Comparison of ENCODE assay signal across 9 mouse cellular contexts in the genomic region with DNA sequence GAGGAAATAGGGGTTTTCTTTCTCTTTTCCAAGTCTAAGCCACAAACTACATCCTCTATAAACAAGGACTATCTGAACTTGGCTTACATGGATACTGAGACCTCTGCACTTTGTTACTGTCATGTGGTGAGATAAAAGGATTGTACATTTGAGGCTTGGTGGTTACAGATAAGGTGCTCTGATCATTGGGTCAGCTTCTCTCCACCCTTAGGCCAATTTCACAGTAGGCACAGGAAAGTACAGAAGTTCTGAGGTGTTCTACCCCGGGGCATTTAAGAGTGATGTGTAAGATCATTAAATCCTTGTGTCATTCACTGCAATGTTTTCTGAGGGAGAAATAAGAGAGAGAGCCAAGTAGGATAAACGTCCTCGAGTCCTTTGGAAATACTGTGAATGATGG. TPM values are rescaled to one million over a fixed set of nuclear protein-coding genes. Genes with fewer than 3 reads are reported as not detected.
DNase-seq lines count a peak whose midpoint lies in the region; ATAC-seq lines count a peak whose summit lies in the region.
"Had no signal": no experiment of that assay in that cellular context is flagged by ENCODE, and none has a peak within 500 bp of the region (broad histone marks: within the 10 kb centered on the region; RNA-seq: fewer than 3 reads in every experiment).

No protein-coding gene starts in this region.

- no peak overlapping the region; the same call in 1 of the 2 replicates for H3K4me2 ChIP-seq in forebrain, embryonic 16.5 days (ENCODE audit: low read length)
- H3K4me2 ChIP-seq in liver, embryonic 13.5 days = peak overlapping the region; percentile 87

- 88% methylated on average over 3 of the region's 3 CpGs for WGBS in forebrain, embryonic 10.5 days
- WGBS in forebrain, embryonic 16.5 days = 84% methylated on average over 3 of the region's 3 CpGs
- WGBS in liver, embryonic 13.5 days (ENCODE audit: insufficient replicate concordance) = 23% methylated on average over 3 of the region's 3 CpGs

- DNase-seq in forebrain, embryonic 10.5 days (ENCODE audit: extremely low spot score, low spot score) = no peak
- peak; percentile 8 for DNase-seq in spleen, adult 12 weeks (ENCODE audit: low spot score)
- no peak for DNase-seq in spleen, adult 18-20 months
- peak; percentile 45 for DNase-seq in liver, embryonic 13.5 days
- no peak for DNase-seq in gastrocnemius, postnatal 14 days
- no peak for DNase-seq in left cerebral cortex, postnatal 25 days (ENCODE audit: low spot score in 2 of 2)
- no peak for DNase-seq in gastrocnemius, postnatal 4 days (ENCODE audit: low spot score in 2 of 2)
- DNase-seq: kidney, adult 18-20 months had no signal

- peaks cover 25% of the 10 kb centered on the region for H3K4me1 ChIP-seq in forebrain, embryonic 10.5 days
- H3K4me1 ChIP-seq in forebrain, embryonic 16.5 days (replicated peaks; ENCODE audit: control insufficient read depth, insufficient read depth, low read length) = peaks cover 23% of the 10 kb centered on the region
- H3K4me1 ChIP-seq in liver, embryonic 13.5 days (replicated peaks) = peaks cover 75% of the 10 kb centered on the region

- H3K4me3 ChIP-seq in forebrain, embryonic 10.5 days = peak overlapping the region; percentile 68
- H3K4me3 ChIP-seq in forebrain, embryonic 16.5 days (replicated peaks; ENCODE audit: low read length) = no peak overlapping the region; the same call in 1 of the 2 replicates
- peak overlapping the region; percentile 90 for H3K4me3 ChIP-seq in liver, embryonic 13.5 days (replicated peaks)

- H3K36me3 ChIP-seq in forebrain, embryonic 10.5 days (replicated peaks) = peaks cover 25% of the 10 kb centered on the region
- no peaks in the 10 kb centered on the region for H3K36me3 ChIP-seq in forebrain, embryonic 16.5 days (ENCODE audit: control insufficient read depth, insufficient read depth)
- H3K36me3 ChIP-seq in liver, embryonic 13.5 days = peaks cover 14% of the 10 kb centered on the region

- no peak for ATAC-seq in forebrain, embryonic 16.5 days
- ATAC-seq in liver, embryonic 13.5 days (ENCODE audit: low read depth) = peak; percentile 56

- H3K27me3 ChIP-seq in forebrain, embryonic 10.5 days (ENCODE audit: poor library complexity, severe bottlenecking) = no peaks in the 10 kb centered on the region
- no peaks in the 10 kb centered on the region for H3K27me3 ChIP-seq in forebrain, embryonic 16.5 days (replicated peaks; ENCODE audit: control insufficient read depth, insufficient read depth, low read length)
- H3K27me3 ChIP-seq in liver, embryonic 13.5 days = no peaks in the 10 kb centered on the region

- H3K9me3 ChIP-seq in forebrain, embryonic 10.5 days = no peaks in the 10 kb centered on the region
- H3K9me3 ChIP-seq in forebrain, embryonic 16.5 days (ENCODE audit: control insufficient read depth, low read length) = no peaks in the 10 kb centered on the region
- H3K9me3 ChIP-seq in liver, embryonic 13.5 days (replicated peaks) = no peaks in the 10 kb centered on the region

- H3K27ac ChIP-seq in forebrain, embryonic 10.5 days = peak overlapping the region; percentile 91
- no peak overlapping the region for H3K27ac ChIP-seq in forebrain, embryonic 16.5 days (ENCODE audit: low read length)
- H3K27ac ChIP-seq in liver, embryonic 13.5 days = peak overlapping the region; percentile 98

- H3K9ac ChIP-seq in forebrain, embryonic 16.5 days (replicated peaks; ENCODE audit: low read depth, low read length) = no peak overlapping the region; the same call in 1 of the 2 replicates
- H3K9ac ChIP-seq in liver, embryonic 13.5 days = peak overlapping the region; percentile 75

- intact Hi-C loops in gastrocnemius, postnatal 14 days (cut with DNase I; ENCODE audit: low total_unique reads) = no loop called here
- intact Hi-C loops in left cerebral cortex, postnatal 25 days (cut with DNase I) = loop anchor here (2.0 to 5.0 kb wide), 2 partner anchors 41 to 72 kb away; a partner anchor contains a TSS

RNA-seq across cellular contexts. Expression of a gene that starts 0.9 kb away (rescaled TPM):
- 256 and 265 TPM in 2 replicates for polyA plus RNA-seq in forebrain, embryonic 10.5 days (2016; fragmentation: Nextera tagmentation; extraction: Ambion mirVana)
- polyA plus RNA-seq in forebrain, embryonic 16.5 days (2015; fragmentation: Nextera tagmentation; extraction: Ambion mirVana) = 247 and 259 TPM in 2 replicates
- polyA plus RNA-seq in liver, embryonic 13.5 days (2015; fragmentation: Nextera tagmentation; extraction: Ambion mirVana) = 149 and 170 TPM in 2 replicates
- 100 to 1,000 TPM; 571 to 668 TPM for total RNA-seq in gastrocnemius, postnatal 14 days (2021)
- total RNA-seq in left cerebral cortex, postnatal 25 days (2021) = 100 to 1,000 TPM; 227 to 229 TPM
- total RNA-seq in gastrocnemius, postnatal 4 days (2021) = 100 to 1,000 TPM; 403 to 430 TPM

RNA-seq across cellular contexts. Expression of a gene that starts 14.3 kb away (rescaled TPM):
- polyA plus RNA-seq in forebrain, embryonic 10.5 days (2016; fragmentation: Nextera tagmentation; extraction: Ambion mirVana) = 253 and 256 TPM in 2 replicates
- 190 and 195 TPM in 2 replicates for polyA plus RNA-seq in forebrain, embryonic 16.5 days (2015; fragmentation: Nextera tagmentation; extraction: Ambion mirVana)
- 99.7 and 105 TPM in 2 replicates for polyA plus RNA-seq in liver, embryonic 13.5 days (2015; fragmentation: Nextera tagmentation; extraction: Ambion mirVana)
- total RNA-seq in gastrocnemius, postnatal 14 days (2021) = 10 to 100 TPM; 47.2 to 55.8 TPM
- total RNA-seq in left cerebral cortex, postnatal 25 days (2021) = 10 to 100 TPM; 64.7 to 70.5 TPM
- 100 to 1,000 TPM in 1 of 2 experiments, 10 to 100 TPM in 1; 94.1 to 100 TPM for total RNA-seq in gastrocnemius, postnatal 4 days (2021)

RNA-seq across cellular contexts. Expression of a gene that starts 32.2 kb away (rescaled TPM):
- polyA plus RNA-seq in forebrain, embryonic 10.5 days (2016; fragmentation: Nextera tagmentation; extraction: Ambion mirVana) = 9.2 and 10.1 TPM in 2 replicates
- polyA plus RNA-seq in forebrain, embryonic 16.5 days (2015; fragmentation: Nextera tagmentation; extraction: Ambion mirVana) = 32.2 and 32.7 TPM in 2 replicates
- 4.6 and 4.8 TPM in 2 replicates for polyA plus RNA-seq in liver, embryonic 13.5 days (2015; fragmentation: Nextera tagmentation; extraction: Ambion mirVana)
- 100 to 1,000 TPM; 257 to 331 TPM for total RNA-seq in gastrocnemius, postnatal 14 days (2021)
- total RNA-seq in left cerebral cortex, postnatal 25 days (2021) = 10 to 100 TPM; 60.4 to 63.8 TPM
- total RNA-seq in gastrocnemius, postnatal 4 days (2021) = 100 to 1,000 TPM; 115 to 133 TPM

RNA-seq across cellular contexts. Expression of a gene that starts 33.5 kb away (rescaled TPM):
- polyA plus RNA-seq in forebrain, embryonic 10.5 days (2016; fragmentation: Nextera tagmentation; extraction: Ambion mirVana) = 42.1 and 45.3 TPM in 2 replicates
- polyA plus RNA-seq in forebrain, embryonic 16.5 days (2015; fragmentation: Nextera tagmentation; extraction: Ambion mirVana) = 27.8 and 28.5 TPM in 2 replicates
- 11.8 and 14.4 TPM in 2 replicates for polyA plus RNA-seq in liver, embryonic 13.5 days (2015; fragmentation: Nextera tagmentation; extraction: Ambion mirVana)
- 1 to 10 TPM; 7.4 to 8.2 TPM for total RNA-seq in gastrocnemius, postnatal 14 days (2021)
- 10 to 100 TPM; 14.3 to 15.4 TPM for total RNA-seq in left cerebral cortex, postnatal 25 days (2021)
- 10 to 100 TPM; 17.2 to 19.5 TPM for total RNA-seq in gastrocnemius, postnatal 4 days (2021)

RNA-seq across cellular contexts. Expression of a gene that starts 38.0 kb away (rescaled TPM):
- polyA plus RNA-seq in forebrain, embryonic 10.5 days (2016; fragmentation: Nextera tagmentation; extraction: Ambion mirVana) = not detected in 2 replicates
- 0.39 TPM in 1 of 2 replicates, not detected in the other for polyA plus RNA-seq in forebrain, embryonic 16.5 days (2015; fragmentation: Nextera tagmentation; extraction: Ambion mirVana)
- 0.10 TPM in 1 of 2 replicates, not detected in the other for polyA plus RNA-seq in liver, embryonic 13.5 days (2015; fragmentation: Nextera tagmentation; extraction: Ambion mirVana)
- total RNA-seq in gastrocnemius, postnatal 14 days (2021) = not detected
- total RNA-seq in left cerebral cortex, postnatal 25 days (2021) = under 1 TPM; 0.64 to 0.69 TPM
- total RNA-seq in gastrocnemius, postnatal 4 days (2021) = not detected

Comparison
In these comparisons a context has a peak if more than half of its experiments do, and no peak if none do; other contexts are left out.
1. DNase-seq: peak in spleen, adult 12 weeks (single experiment) and liver, embryonic 13.5 days (single experiment); none in forebrain, embryonic 10.5 days (single experiment), spleen, adult 18-20 months (0 of 2), gastrocnemius, postnatal 14 days (single experiment), left cerebral cortex, postnatal 25 days (0 of 2) and gastrocnemius, postnatal 4 days (0 of 2).